Mouse (Mus musculus): ENCODE measurements at regions not wholly inside any gene's neighbourhood (a gene's known extent, or its start where the extent isn't known, plus 50 kb on each side); places are given as distances from the start of the nearest gene placed in this dataset.

- in situ Hi-C loops (cut with MboI; ENCODE audit: unreplicated experiment in 2 of 2), result no loop called here
These were observed 97.8 kb upstream of the Arntl start for GRCm38 (mm10) chr7:113109481-113109880.

- in situ Hi-C loops (cut with MboI; ENCODE audit: unreplicated experiment in 2 of 2), result no loop called here
These were observed 96.3 kb upstream of the Arntl start for GRCm38 (mm10) chr7:113110867-113111508.

- in situ Hi-C loops (cut with MboI; ENCODE audit: unreplicated experiment in 2 of 2), result no loop called here
These were observed 93.9 kb upstream of the Arntl start for GRCm38 (mm10) chr7:113113266-113113893.

- in situ Hi-C loops (cut with MboI; ENCODE audit: unreplicated experiment in 2 of 2), result no loop called here
These were observed 89.7 kb upstream of the Arntl start for GRCm38 (mm10) chr7:113117599-113117998.

- in situ Hi-C loops (cut with MboI; ENCODE audit: unreplicated experiment in 2 of 2), result no loop called here
These were observed 85.3 kb upstream of the Arntl start for GRCm38 (mm10) chr7:113121911-113122319.

- in situ Hi-C loops (cut with MboI; ENCODE audit: unreplicated experiment in 2 of 2), result loop anchor here in 1 of 2 experiments (25.0 kb wide), 2 partner anchors 1686 to 1939 kb away; no protein-coding TSS in a partner anchor
These were observed 81.3 kb upstream of the Arntl start for GRCm38 (mm10) chr7:113126010-113126409.

GRCm38 (mm10) chr7:113130552-113130951 lies 76.7 kb upstream of the Arntl start:
- in situ Hi-C loops (cut with MboI; ENCODE audit: unreplicated experiment in 2 of 2), result loop anchor here in 1 of 2 experiments (10.0 to 25.0 kb wide), 3 partner anchors 206 to 1943 kb away; no protein-coding TSS in a partner anchor

GRCm38 (mm10) chr7:113131945-113132538 lies 75.2 kb upstream of the Arntl start:
- in situ Hi-C loops (cut with MboI; ENCODE audit: unreplicated experiment in 2 of 2), result loop anchor here in 1 of 2 experiments (10.0 to 25.0 kb wide), 3 partner anchors 207 to 1945 kb away; no protein-coding TSS in a partner anchor

- in situ Hi-C loops (cut with MboI; ENCODE audit: unreplicated experiment in 2 of 2), result loop anchor here in 1 of 2 experiments (10.0 to 25.0 kb wide), 3 partner anchors 209 to 1947 kb away; no protein-coding TSS in a partner anchor
These were observed 73.4 kb upstream of the Arntl start for GRCm38 (mm10) chr7:113133891-113134290.

- in situ Hi-C loops (cut with MboI; ENCODE audit: unreplicated experiment in 2 of 2), result loop anchor here (5.0 to 25.0 kb wide), 10 partner anchors 112 to 1953 kb away; no protein-coding TSS in a partner anchor
These were observed 67.2 kb upstream of the Arntl start for GRCm38 (mm10) chr7:113140011-113140438.

- in situ Hi-C loops (cut with MboI; ENCODE audit: unreplicated experiment in 2 of 2), result loop anchor here (5.0 to 25.0 kb wide), 10 partner anchors 110 to 1955 kb away; no protein-coding TSS in a partner anchor
These were observed 65.2 kb upstream of the Arntl start for GRCm38 (mm10) chr7:113141846-113142683.

GRCm38 (mm10) chr7:113143552-113143951 lies 63.7 kb upstream of the Arntl start:
- in situ Hi-C loops (cut with MboI; ENCODE audit: unreplicated experiment in 2 of 2), result loop anchor here (5.0 to 25.0 kb wide), 10 partner anchors 109 to 1956 kb away; no protein-coding TSS in a partner anchor

- in situ Hi-C loops (cut with MboI; ENCODE audit: unreplicated experiment in 2 of 2), result loop anchor here (5.0 to 25.0 kb wide), 7 partner anchors 170 to 1958 kb away; no protein-coding TSS in a partner anchor
These were observed 62.2 kb upstream of the Arntl start for GRCm38 (mm10) chr7:113145046-113145445.

- in situ Hi-C loops (cut with MboI; ENCODE audit: unreplicated experiment in 2 of 2), result loop anchor here (5.0 to 25.0 kb wide), 7 partner anchors 169 to 1959 kb away; no protein-coding TSS in a partner anchor
These were observed 61.2 kb upstream of the Arntl start for GRCm38 (mm10) chr7:113146108-113146507.

GRCm38 (mm10) chr7:113146526-113146925 lies 60.7 kb upstream of the Arntl start:
- in situ Hi-C loops (cut with MboI; ENCODE audit: unreplicated experiment in 2 of 2), result loop anchor here (5.0 to 25.0 kb wide), 7 partner anchors 168 to 1959 kb away; no protein-coding TSS in a partner anchor

GRCm38 (mm10) chr7:113147391-113148332 lies 59.6 kb upstream of the Arntl start:
- in situ Hi-C loops (cut with MboI; ENCODE audit: unreplicated experiment in 2 of 2), result loop anchor here (5.0 to 25.0 kb wide), 7 partner anchors 167 to 1960 kb away; no protein-coding TSS in a partner anchor

GRCm38 (mm10) chr7:113148700-113149099 lies 58.6 kb upstream of the Arntl start:
- in situ Hi-C loops (cut with MboI; ENCODE audit: unreplicated experiment in 2 of 2), result loop anchor here (5.0 to 25.0 kb wide), 7 partner anchors 166 to 1961 kb away; no protein-coding TSS in a partner anchor

GRCm38 (mm10) chr7:113149966-113150470 lies 57.2 kb upstream of the Arntl start:
- in situ Hi-C loops (cut with MboI; ENCODE audit: unreplicated experiment in 2 of 2), result loop anchor here (5.0 to 25.0 kb wide), 7 partner anchors 165 to 1963 kb away; no protein-coding TSS in a partner anchor
